Mouse (Mus musculus) heart, embryonic 12.5 days (tissue): ENCODE measurements around the gene Itm2b. TPM values are rescaled to one million over a fixed set of nuclear protein-coding genes. Genes with fewer than 3 reads are reported as not detected.

ENCODE experiments used
- ATAC-seq: fragments of 200-750 bp; cut with Nextera tagmentation; 2 replicates; pipeline ENCODE4 v1.8.0; 2017; ENCODE audit warnings: moderate TSS enrichment, moderate library complexity; ENCODE audit not compliant: insufficient number of reproducible peaks, low FRiP score
- H3K27ac ChIP-seq: fragments of 300-500 bp; sonication (generic); 2 replicates; pipeline ENCODE4 v1.5.1; 2016; ENCODE audit warnings: mild to moderate bottlenecking, moderate library complexity; ENCODE audit not compliant: poor library complexity, severe bottlenecking
- H3K27me3 ChIP-seq: fragments of 300-500 bp; sonication (generic); replicated peaks from 2 replicates; pipeline ENCODE4 v1.6.1; 2016; ENCODE audit warnings: mild to moderate bottlenecking, moderate library complexity
- H3K36me3 ChIP-seq: fragments of 300-500 bp; sonication (generic); 2 replicates; pipeline ENCODE4 v1.6.1; 2016; ENCODE audit warnings: mild to moderate bottlenecking, moderate library complexity
- H3K4me1 ChIP-seq: fragments of 300-500 bp; sonication (generic); replicated peaks from 2 replicates; pipeline ENCODE4 v1.6.1; 2016; ENCODE audit warnings: mild to moderate bottlenecking
- H3K4me2 ChIP-seq: fragments of 300-500 bp; sonication (generic); 2 replicates; pipeline ENCODE4 v1.6.1; 2016; ENCODE audit warnings: mild to moderate bottlenecking, moderate library complexity
- H3K4me3 ChIP-seq: fragments of 300-500 bp; sonication (generic); 2 replicates; pipeline ENCODE4 v1.5.1; 2016; ENCODE audit warnings: mild to moderate bottlenecking
- H3K9ac ChIP-seq: fragments of 300-500 bp; sonication (generic); 2 replicates; pipeline ENCODE4 v1.6.1; 2016; ENCODE audit warnings: mild to moderate bottlenecking, moderate library complexity
- H3K9me3 ChIP-seq: fragments of 300-500 bp; sonication (generic); replicated peaks from 2 replicates; pipeline ENCODE4 v1.6.1; 2016; ENCODE audit warnings: mild to moderate bottlenecking, moderate library complexity
- WGBS: fragments of 180-500 bp; shearing (Covaris S2); methylation state at CpG from one replicate; pipeline ENCODE4 v1.1.7; 2016; 5-methylcytosine and 5-hydroxymethylcytosine counted together
- polyA plus RNA-seq: library from polyadenylated mRNA; unstranded; fragments of >200 nt; fragmentation: Nextera tagmentation; extraction: Ambion mirVana; gene quantifications from 2 replicates; pipeline ENCODE4 v1.2.1, GENCODE M21; 2016

The Itm2b gene
- 642 and 652 TPM in 2 replicates for polyA plus RNA-seq

- peak; percentile 94 for ATAC-seq
- H3K27ac ChIP-seq = peak within 1 kb of the TSS; percentile 98
These were observed at the start of gene Itm2b for GRCm38 (mm10) chr14:73384913-73385719. Gene Itm2b, minus strand, starts transcription at chr14:73385289.

GRCm38 (mm10) chr14:73433487-73433886 lies 48.4 kb upstream of the Itm2b start:
- Histone ChIP-seq H3K4me3 (no peak overlapping the region), H3K9ac (no peak overlapping the region), H3K4me1 (0 out of 2 replicates have a peak, but pooled peaks cover 2% of the 10 kb centered on the region), H3K27ac (no peak overlapping the region), H3K27me3 (no peaks in the 10 kb centered on the region), H3K9me3 (no peaks in the 10 kb centered on the region), H3K4me2 (no peak overlapping the region), H3K36me3 (no peaks in the 10 kb centered on the region)
- no peak for ATAC-seq
- 74% methylated on average over 6 of the region's 6 CpGs for WGBS

More at GRCm38 (mm10) chr14:73384913-73385719, at the start of gene Itm2b:
- WGBS = under 1% methylated on average over 62 of the region's 62 CpGs
- Histone ChIP-seq H3K4me3 (peak within 1 kb of the TSS; percentile 76), H3K9me3 (no peaks in the 10 kb centered on the region), H3K36me3 (peaks cover 5% of the 10 kb centered on the region; the same call in 1 of the 2 replicates), H3K27me3 (no peaks in the 10 kb centered on the region), H3K4me2 (peak within 1 kb of the TSS; percentile 71), H3K9ac (peak within 1 kb of the TSS; percentile 91), H3K4me1 (peaks cover 45% of the 10 kb centered on the region)

GRCm38 (mm10) chr14:73430571-73430970 lies 45.5 kb upstream of the Itm2b start:
- no peak overlapping the region for H3K27ac ChIP-seq
- H3K4me2 ChIP-seq = no peak overlapping the region
- no peaks in the 10 kb centered on the region for H3K27me3 ChIP-seq
- H3K9me3 ChIP-seq = 0 out of 2 replicates have a peak, but pooled peaks cover 3% of the 10 kb centered on the region
- WGBS = 69% methylated on average over 12 of the region's 12 CpGs
- 0 out of 2 replicates have a peak, but pooled peaks cover 2% of the 10 kb centered on the region for H3K4me1 ChIP-seq
- no peak overlapping the region for H3K4me3 ChIP-seq
- H3K9ac ChIP-seq = no peak overlapping the region
- H3K36me3 ChIP-seq = no peaks in the 10 kb centered on the region
- ATAC-seq = no peak

GRCm38 (mm10) chr14:73425571-73426041 lies 40.5 kb upstream of the Itm2b start:
- no peak overlapping the region for H3K9ac ChIP-seq
- no peaks in the 10 kb centered on the region for H3K4me1 ChIP-seq
- 72% methylated on average over 2 of the region's 2 CpGs for WGBS
- ATAC-seq = no peak
- no peaks in the 10 kb centered on the region for H3K36me3 ChIP-seq
- 0 out of 2 replicates have a peak, but pooled peaks cover 3% of the 10 kb centered on the region for H3K9me3 ChIP-seq
- no peaks in the 10 kb centered on the region for H3K27me3 ChIP-seq
- no peak overlapping the region for H3K27ac ChIP-seq
- H3K4me2 ChIP-seq = no peak overlapping the region
- H3K4me3 ChIP-seq = no peak overlapping the region

GRCm38 (mm10) chr14:73424961-73425360 lies 39.9 kb upstream of the Itm2b start:
- Histone ChIP-seq H3K9me3 (0 out of 2 replicates have a peak, but pooled peaks cover 3% of the 10 kb centered on the region), H3K27ac (no peak overlapping the region), H3K4me3 (no peak overlapping the region), H3K27me3 (no peaks in the 10 kb centered on the region), H3K4me2 (no peak overlapping the region), H3K4me1 (no peaks in the 10 kb centered on the region), H3K9ac (no peak overlapping the region), H3K36me3 (no peaks in the 10 kb centered on the region)
- no peak for ATAC-seq
- WGBS = 76% methylated on average over 6 of the region's 6 CpGs

GRCm38 (mm10) chr14:73423542-73423941 lies 38.5 kb upstream of the Itm2b start:
- Histone ChIP-seq H3K36me3 (no peaks in the 10 kb centered on the region), H3K9ac (no peak overlapping the region), H3K27ac (no peak overlapping the region), H3K9me3 (0 out of 2 replicates have a peak, but pooled peaks cover 3% of the 10 kb centered on the region), H3K4me1 (no peaks in the 10 kb centered on the region), H3K4me3 (no peak overlapping the region), H3K4me2 (no peak overlapping the region), H3K27me3 (no peaks in the 10 kb centered on the region)
- no peak for ATAC-seq

- Histone ChIP-seq H3K27ac (no peak overlapping the region), H3K9ac (no peak overlapping the region), H3K4me3 (no peak overlapping the region), H3K4me2 (no peak overlapping the region), H3K36me3 (no peaks in the 10 kb centered on the region), H3K4me1 (no peaks in the 10 kb centered on the region), H3K27me3 (no peaks in the 10 kb centered on the region), H3K9me3 (0 out of 2 replicates have a peak, but pooled peaks cover 3% of the 10 kb centered on the region)
- 91% methylated on average over 2 of the region's 2 CpGs for WGBS
- ATAC-seq = no peak
These were observed 37.5 kb upstream of the Itm2b start for GRCm38 (mm10) chr14:73422621-73423020.

GRCm38 (mm10) chr14:73421580-73421979 lies 36.5 kb upstream of the Itm2b start:
- H3K9ac ChIP-seq = no peak overlapping the region
- H3K4me2 ChIP-seq = no peak overlapping the region
- 78% methylated on average over 9 of the region's 9 CpGs for WGBS
- H3K4me1 ChIP-seq = no peaks in the 10 kb centered on the region
- no peak for ATAC-seq
- H3K36me3 ChIP-seq = no peaks in the 10 kb centered on the region
- no peaks in the 10 kb centered on the region for H3K27me3 ChIP-seq
- no peak overlapping the region for H3K27ac ChIP-seq
- no peak overlapping the region for H3K4me3 ChIP-seq
- 0 out of 2 replicates have a peak, but pooled peaks cover 1% of the 10 kb centered on the region for H3K9me3 ChIP-seq

GRCm38 (mm10) chr14:73420138-73420745 lies 35.2 kb upstream of the Itm2b start:
- Histone ChIP-seq H3K4me1 (peaks cover 5% of the 10 kb centered on the region; the same call in 1 of the 2 replicates), H3K27me3 (no peaks in the 10 kb centered on the region), H3K9ac (no peak overlapping the region), H3K9me3 (no peaks in the 10 kb centered on the region), H3K36me3 (no peaks in the 10 kb centered on the region), H3K27ac (no peak overlapping the region), H3K4me2 (no peak overlapping the region), H3K4me3 (no peak overlapping the region)
- ATAC-seq = no peak
- 24% methylated on average over 5 of the region's 5 CpGs for WGBS

GRCm38 (mm10) chr14:73416511-73416910 lies 31.4 kb upstream of the Itm2b start:
- no peaks in the 10 kb centered on the region for H3K9me3 ChIP-seq
- peaks cover 6% of the 10 kb centered on the region; the same call in 1 of the 2 replicates for H3K4me1 ChIP-seq
- no peak for ATAC-seq
- H3K4me2 ChIP-seq = no peak overlapping the region
- H3K27me3 ChIP-seq = no peaks in the 10 kb centered on the region
- WGBS = 84% methylated on average over 5 of the region's 5 CpGs
- H3K9ac ChIP-seq = no peak overlapping the region
- H3K27ac ChIP-seq = no peak overlapping the region
- no peak overlapping the region for H3K4me3 ChIP-seq
- H3K36me3 ChIP-seq = no peaks in the 10 kb centered on the region
